Mouse (Mus musculus) lung, embryonic 14.5 days (tissue): ENCODE measurements around the gene Kremen2. TPM values are rescaled to one million over a fixed set of nuclear protein-coding genes. Genes with fewer than 3 reads are reported as not detected.
A peak's percentile ranks its signal among the peaks of the same experiment; 100 is the strongest.
"Not testable (repeated sequence)": the region's sequence is repeated elsewhere in the genome, so short reads cannot be mapped to it uniquely, and the experiment has no call there.

Experiments
- ATAC-seq: fragments of 200-750 bp; cut with Nextera tagmentation; 2 replicates; pipeline ENCODE4 v1.8.0; 2017; ENCODE audit warnings: mild to moderate bottlenecking, moderate TSS enrichment, moderate library complexity; ENCODE audit not compliant: insufficient read depth
- DNase-seq: peaks from one replicate; pipeline ENCODE4 v3.0.0-alpha.2; 2015
- H3K27ac ChIP-seq: fragments of 300-500 bp; sonication (generic); 2 replicates; pipeline ENCODE4 v1.5.1; 2014; ENCODE audit warnings: low read depth, mild to moderate bottlenecking, moderate library complexity
- H3K27me3 ChIP-seq: fragments of 300-500 bp; sonication (generic); 2 replicates; pipeline ENCODE4 v1.6.1; 2014; ENCODE audit warnings: low read length, control low read depth; ENCODE audit not compliant: insufficient read depth
- H3K36me3 ChIP-seq: fragments of 300-500 bp; sonication (generic); 2 replicates; pipeline ENCODE4 v1.6.1; 2014; ENCODE audit warnings: control low read depth; ENCODE audit not compliant: insufficient read depth
- H3K4me1 ChIP-seq: fragments of 300-500 bp; sonication (generic); 2 replicates; pipeline ENCODE4 v1.6.1; 2014; ENCODE audit warnings: antibody characterized with exemption, control low read depth; ENCODE audit not compliant: insufficient read depth
- H3K4me2 ChIP-seq: fragments of 300-500 bp; sonication (generic); 2 replicates; pipeline ENCODE4 v1.6.1; 2014; ENCODE audit warnings: mild to moderate bottlenecking
- H3K4me3 ChIP-seq: fragments of 300-500 bp; sonication (generic); 2 replicates; pipeline ENCODE4 v1.5.1; 2014; ENCODE audit warnings: low read depth, low read length
- H3K9ac ChIP-seq: fragments of 300-500 bp; sonication (generic); 2 replicates; pipeline ENCODE4 v1.6.1; 2014
- H3K9me3 ChIP-seq: fragments of 300-500 bp; sonication (generic); 2 replicates; pipeline ENCODE4 v1.6.1; 2016; ENCODE audit warnings: low read depth, low read length, control low read depth
- CTCF ChIP-seq: IDR thresholded peaks from 2 replicates; pipeline ENCODE4 v1.5.1; 2016; ENCODE audit warnings: antibody characterized with exemption, low read depth
- WGBS: fragments of 180-500 bp; shearing (Covaris S2); extraction: QIAGEN DNeasy Blood & Tissue Kit; methylation state at CpG from one replicate; pipeline ENCODE4 v1.1.7; 2014; 5-methylcytosine and 5-hydroxymethylcytosine counted together
- polyA plus RNA-seq: library from polyadenylated mRNA; unstranded; fragments of >200 nt; fragmentation: Nextera tagmentation; extraction: Ambion mirVana; gene quantifications from 2 replicates; pipeline ENCODE4 v1.2.1, GENCODE M21; 2014

Kremen2 gene
- polyA plus RNA-seq, 1 experiment from 2014 or later: not detected

DNA sequence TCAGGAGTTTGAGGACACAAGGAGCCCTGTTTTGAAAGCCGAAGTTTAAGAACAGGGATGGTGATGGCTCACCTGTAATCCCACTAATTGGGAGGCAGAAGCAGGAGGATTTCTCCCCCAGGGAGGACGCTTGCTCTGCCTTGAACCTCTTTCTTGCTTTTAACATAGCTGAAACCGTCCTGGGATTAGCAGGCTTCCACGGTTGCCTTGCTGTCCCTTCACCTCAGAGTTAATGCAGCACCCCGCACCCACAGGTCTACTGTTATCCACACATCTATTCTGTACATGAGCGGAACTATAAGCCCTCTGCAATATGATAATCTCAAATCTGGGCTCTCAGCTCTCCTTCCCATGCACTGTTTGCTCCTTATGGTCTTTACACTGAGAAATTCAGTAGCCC is 28.0 kb upstream of the Kremen2 start:
- Histone ChIP-seq H3K9ac (no peak overlapping the region), H3K4me1 (no peaks in the 10 kb centered on the region), H3K4me2 (no peak overlapping the region), H3K36me3 (no peaks in the 10 kb centered on the region), H3K4me3 (no peak overlapping the region), H3K9me3 (no peaks in the 10 kb centered on the region), H3K27me3 (no peaks in the 10 kb centered on the region), H3K27ac (no peak overlapping the region)
- no peak for TF ChIP-seq CTCF
- 67% methylated on average over 6 of the region's 6 CpGs for WGBS
- DNase-seq (no peak), ATAC-seq (no peak)

GRCm38 (mm10) chr17:23772219-23772556 is 26.6 kb upstream of the Kremen2 start:
- DNase-seq, H3K27me3 ChIP-seq, H3K9me3 ChIP-seq, H3K27ac ChIP-seq, H3K9ac ChIP-seq, ATAC-seq, H3K4me1 ChIP-seq, H3K36me3 ChIP-seq, H3K4me3 ChIP-seq: not testable (repeated sequence)
- WGBS: 64% methylated on average over 2 of the region's 2 CpGs
- H3K4me2 ChIP-seq: peak overlapping the region; percentile 81; the same call in 1 of the 2 replicates

GRCm38 (mm10) chr17:23771284-23772218 is 25.9 kb upstream of the Kremen2 start, which contains the start of gene Flywch1:
Gene Flywch1, minus strand, starts transcription at chr17:23771602.
- WGBS: 3% methylated on average over 56 of the region's 58 CpGs
- H3K9ac ChIP-seq: peak within 1 kb of the TSS; percentile 88
- H3K4me2 ChIP-seq: peak within 1 kb of the TSS; percentile 81
- peak within 1 kb of the TSS; percentile 73; the same call in 1 of the 2 replicates for H3K27ac ChIP-seq
- no peak for TF ChIP-seq CTCF
- H3K9me3 ChIP-seq: no peaks in the 10 kb centered on the region
- H3K4me1 ChIP-seq: no peaks in the 10 kb centered on the region
- H3K27me3 ChIP-seq: no peaks in the 10 kb centered on the region
- ATAC-seq: peak; percentile 98
- DNase-seq: peak; percentile 99
- H3K4me3 ChIP-seq: peak within 1 kb of the TSS; percentile 83
- no peaks in the 10 kb centered on the region for H3K36me3 ChIP-seq

DNA sequence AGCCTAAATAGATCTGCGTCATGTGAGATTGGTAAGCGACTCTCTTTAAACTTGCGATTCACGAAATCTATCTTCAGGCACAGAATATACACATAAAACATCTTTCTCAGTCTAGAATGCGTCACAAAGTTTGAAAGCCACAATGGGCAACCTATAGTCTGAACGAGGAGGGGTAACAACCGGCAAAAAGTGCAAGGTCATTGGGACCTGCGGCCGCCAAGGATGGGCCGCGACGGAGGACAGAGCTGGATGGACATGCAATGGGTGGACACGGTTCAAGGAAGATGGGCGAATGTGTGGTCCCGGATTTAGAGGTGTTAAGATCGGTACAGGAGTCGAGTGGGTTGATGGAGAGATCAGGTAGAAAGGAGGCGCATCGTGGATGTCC is 25.3 kb upstream of the Kremen2 start:
- H3K27ac ChIP-seq: peak overlapping the region; percentile 73; the same call in 1 of the 2 replicates
- peak; percentile 44; the same call in 1 of the 2 replicates for ATAC-seq

GRCm38 (mm10) chr17:23770493-23770892 is 24.9 kb upstream of the Kremen2 start:
- no peaks in the 10 kb centered on the region for H3K4me1 ChIP-seq
- H3K36me3 ChIP-seq: no peaks in the 10 kb centered on the region
- 18% methylated on average over 2 of the region's 2 CpGs for WGBS
- ATAC-seq (no peak), DNase-seq (peak; percentile 32)
- peak overlapping the region; percentile 88 for H3K9ac ChIP-seq
- H3K4me3 ChIP-seq: peak overlapping the region; percentile 83
- H3K27me3 ChIP-seq: no peaks in the 10 kb centered on the region
- H3K9me3 ChIP-seq: no peaks in the 10 kb centered on the region
- no peak overlapping the region for H3K27ac ChIP-seq
- TF ChIP-seq CTCF: no peak
- peak overlapping the region; percentile 81 for H3K4me2 ChIP-seq

More for the DNA sequence above, 25.3 kb upstream of the Kremen2 start:
- Histone ChIP-seq H3K36me3 (no peaks in the 10 kb centered on the region), H3K4me1 (no peaks in the 10 kb centered on the region), H3K9me3 (no peaks in the 10 kb centered on the region), H3K27me3 (no peaks in the 10 kb centered on the region), H3K4me2 (peak overlapping the region; percentile 81), H3K4me3 (peak overlapping the region; percentile 83), H3K9ac (peak overlapping the region; percentile 88)
- peak; percentile 58 for DNase-seq
- no peak for TF ChIP-seq CTCF
- under 1% methylated on average over 19 of the region's 19 CpGs for WGBS

DNA sequence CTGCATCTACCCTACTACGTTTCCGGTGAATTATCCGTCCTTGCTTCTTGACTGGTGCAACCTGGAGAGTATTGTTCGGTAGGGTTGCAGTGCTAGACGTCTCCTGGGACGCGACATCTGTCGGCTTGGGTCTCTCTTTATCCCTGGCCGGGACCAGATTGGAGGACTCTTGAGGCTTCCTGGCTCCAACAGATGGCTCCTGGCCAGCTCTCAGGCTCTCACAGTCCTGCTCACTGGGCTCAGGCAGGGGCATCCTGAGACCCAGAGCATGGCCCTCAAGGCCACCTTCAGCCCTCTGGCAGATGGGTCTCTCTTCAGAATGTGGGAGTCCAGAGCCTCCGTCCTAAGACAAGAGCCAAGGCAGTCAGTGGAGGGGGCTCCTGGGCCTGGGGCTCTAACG is 17.3 kb upstream of the Kremen2 start:
- H3K9ac ChIP-seq: no peak overlapping the region
- no peaks in the 10 kb centered on the region for H3K4me1 ChIP-seq
- H3K4me2 ChIP-seq: no peak overlapping the region
- no peak for ATAC-seq
- H3K36me3 ChIP-seq: peaks cover 48% of the 10 kb centered on the region
- no peak overlapping the region for H3K4me3 ChIP-seq
- H3K9me3 ChIP-seq: no peaks in the 10 kb centered on the region
- WGBS: 86% methylated on average over 11 of the region's 11 CpGs
- H3K27ac ChIP-seq: no peak overlapping the region
- TF ChIP-seq CTCF: no peak
- H3K27me3 ChIP-seq: no peaks in the 10 kb centered on the region
- DNase-seq: no peak

DNA sequence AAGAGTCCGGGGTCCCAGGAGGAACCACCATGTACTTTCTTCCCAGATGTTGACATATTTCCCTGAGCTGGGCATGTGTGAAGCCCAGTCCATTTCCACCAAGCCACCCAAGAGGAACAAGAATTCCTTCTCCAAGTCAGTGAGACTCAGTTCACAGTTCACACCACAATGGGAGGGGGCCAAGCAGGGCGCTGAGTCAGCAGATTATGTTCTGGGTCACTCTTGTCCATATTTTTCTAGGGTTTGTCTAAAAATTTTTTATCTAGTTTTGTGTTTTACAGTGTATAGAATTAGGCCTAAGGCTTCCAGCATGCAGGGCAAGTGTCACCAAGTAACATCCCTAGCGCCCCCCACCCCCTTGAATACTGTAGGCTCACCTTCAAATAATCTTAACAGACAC is 15.5 kb upstream of the Kremen2 start:
- Histone ChIP-seq H3K36me3 (peaks cover 64% of the 10 kb centered on the region), H3K9me3 (no peaks in the 10 kb centered on the region)

More for the DNA sequence above, 15.5 kb upstream of the Kremen2 start:
- DNase-seq (no peak), ATAC-seq (no peak)
- WGBS: 96% methylated on average over 3 of the region's 3 CpGs
- no peak overlapping the region for H3K4me3 ChIP-seq
- no peaks in the 10 kb centered on the region for H3K4me1 ChIP-seq
- no peak overlapping the region for H3K4me2 ChIP-seq
- H3K27me3 ChIP-seq: no peaks in the 10 kb centered on the region
- no peak overlapping the region for H3K27ac ChIP-seq
- no peak overlapping the region for H3K9ac ChIP-seq
- no peak for TF ChIP-seq CTCF
